Mouse (Mus musculus): ENCODE data around the gene Wdr93. TPM values are rescaled to one million over a fixed set of nuclear protein-coding genes. Genes with fewer than 3 reads are reported as not detected.

Gene Wdr93
- total RNA-seq (2023): not detected

GRCm38 (mm10) chr7:79742659-79743536 is at the start of gene Wdr93, which contains the start of gene Pex11a:
Gene Wdr93 (plus strand): TSS chr7:79743163.
Gene Pex11a (minus strand): TSS chr7:79743131.

GRCm38 (mm10) chr7:79715187-79715981 is 27.6 kb upstream of the Wdr93 start, which contains the start of gene Kif7:
Gene Kif7 (minus strand): TSS chr7:79715720.

GRCm38 (mm10) chr7:79732622-79733021 is 10.3 kb upstream of the Wdr93 start, which contains the start of gene Plin1:
Gene Plin1 (minus strand): TSS chr7:79732903.

GRCm38 (mm10) chr7:79793688-79794087 is 50.7 kb downstream of the Wdr93 start, which contains the start of gene Mesp1:
Gene Mesp1 (minus strand): TSS chr7:79793788.

GRCm38 (mm10) chr7:79810611-79811506 is 67.9 kb downstream of the Wdr93 start, which contains the start of gene Mesp2:
Gene Mesp2 (plus strand): TSS chr7:79810727.

Other genes with a start within 250 kb of the Wdr93 start
- gene Rhcg, start 125.5 kb upstream of the Wdr93 start, total RNA-seq (2023): under 1 TPM; 0.59 to 0.82 TPM
- 10 to 100 TPM; 22.3 to 25.4 TPM for gene Ticrr, start 83.0 kb upstream of the Wdr93 start, total RNA-seq (2023)
- gene Kif7, start 27.4 kb upstream of the Wdr93 start, total RNA-seq (2023): under 1 TPM; 0.20 to 0.40 TPM
- gene Plin1, start 10.3 kb upstream of the Wdr93 start, total RNA-seq (2023): not detected
- gene Pex11a, start within 50 bp of the Wdr93 start, total RNA-seq (2023): 1 to 10 TPM; 1.4 to 1.9 TPM
- not detected for gene Mesp1, start 50.6 kb downstream of the Wdr93 start, total RNA-seq (2023)
- under 1 TPM in 1 of 2 experiments, not detected in 1; 0.39 TPM for gene Mesp2, start 67.6 kb downstream of the Wdr93 start, total RNA-seq (2023)
- under 1 TPM; 0.55 to 0.60 TPM for gene Anpep, start 117.9 kb downstream of the Wdr93 start, total RNA-seq (2023)
- 10 to 100 TPM in 1 of 2 experiments, 1 to 10 TPM in 1; 7.5 to 10.7 TPM for gene Ap3s2, start 177.5 kb downstream of the Wdr93 start, total RNA-seq (2023)
- gene Arpin, start 192.2 kb downstream of the Wdr93 start, total RNA-seq (2023): under 1 TPM; 0.72 to 0.75 TPM